In the genomic region with DNA sequence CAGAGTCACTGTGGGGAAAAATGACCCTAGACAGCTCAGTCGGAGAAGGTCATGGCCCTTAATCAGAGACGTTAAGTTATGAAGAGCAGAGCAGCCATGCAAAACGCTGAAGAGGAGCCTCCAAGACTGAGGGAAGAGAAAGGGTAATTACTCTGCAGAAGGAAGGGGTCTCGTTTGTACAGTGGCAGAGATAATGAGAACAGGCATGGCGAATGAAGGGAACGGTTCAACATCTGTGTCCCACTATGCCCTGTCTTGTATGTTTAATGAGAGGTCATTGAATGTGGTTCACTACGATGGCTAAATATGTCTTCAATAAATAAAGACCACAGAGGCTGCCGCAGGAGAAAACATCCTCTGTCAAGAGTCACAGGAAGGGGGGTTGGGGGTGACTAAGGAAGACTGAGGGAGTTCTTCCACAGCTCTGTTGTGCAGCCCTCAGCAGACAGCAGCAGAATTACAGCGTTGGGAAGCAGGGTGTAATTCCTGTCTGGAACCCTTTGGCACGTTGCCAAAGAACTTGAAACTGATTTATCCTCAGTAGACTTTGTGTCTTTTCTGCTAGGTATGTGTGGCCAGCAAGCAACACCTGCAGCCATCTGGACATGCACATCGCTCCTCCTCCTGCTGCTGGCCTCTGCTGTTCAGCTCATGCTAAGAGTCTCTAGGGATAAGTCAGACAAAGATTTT, we compare ENCODE assay signal across 9 mouse cellular contexts.
DNase-seq lines count a peak whose midpoint lies in the region; ATAC-seq and TF ChIP-seq lines count a peak whose summit lies in the region.
"Had no signal": no experiment of that assay in that cellular context is flagged by ENCODE, and none has a peak within 500 bp of the region (broad histone marks: within the 10 kb centered on the region; RNA-seq: fewer than 3 reads in every experiment).

No protein-coding gene starts in this region.

- no peak for TF ChIP-seq CTCF in forebrain, postnatal 0 days (IDR thresholded peaks at IDR 0.05; ENCODE audit: low read depth)

- no peaks in the 10 kb centered on the region for H3K4me1 ChIP-seq in hindbrain, embryonic 11.5 days (replicated peaks; ENCODE audit: control insufficient read depth, insufficient read depth, low read length)
- H3K4me1 ChIP-seq in hindbrain, embryonic 10.5 days (replicated peaks) = peaks cover 12% of the 10 kb centered on the region
- no peaks in the 10 kb centered on the region for H3K4me1 ChIP-seq in forebrain, postnatal 0 days (ENCODE audit: insufficient read depth)
- peaks cover 9% of the 10 kb centered on the region for H3K4me1 ChIP-seq in neural tube, embryonic 12.5 days

- no peaks in the 10 kb centered on the region for H3K36me3 ChIP-seq in hindbrain, embryonic 11.5 days (ENCODE audit: control insufficient read depth, insufficient read depth, low read length)
- H3K36me3 ChIP-seq in hindbrain, embryonic 10.5 days = no peaks in the 10 kb centered on the region
- H3K36me3 ChIP-seq in forebrain, postnatal 0 days (ENCODE audit: insufficient read depth) = no peaks in the 10 kb centered on the region
- H3K36me3 ChIP-seq in neural tube, embryonic 12.5 days = no peaks in the 10 kb centered on the region

- H3K9ac ChIP-seq in hindbrain, embryonic 11.5 days (ENCODE audit: low read depth, low read length) = no peak overlapping the region
- no peak overlapping the region for H3K9ac ChIP-seq in forebrain, postnatal 0 days
- H3K9ac ChIP-seq in neural tube, embryonic 12.5 days = no peak overlapping the region

- WGBS in hindbrain, embryonic 11.5 days = 52% methylated on average over 11 of the region's 11 CpGs
- 66% methylated on average over 11 of the region's 11 CpGs for WGBS in hindbrain, embryonic 10.5 days
- WGBS in forebrain, postnatal 0 days = 55% methylated on average over 11 of the region's 11 CpGs
- WGBS in neural tube, embryonic 12.5 days = 52% methylated on average over 11 of the region's 11 CpGs

- no peak overlapping the region for H3K4me3 ChIP-seq in hindbrain, embryonic 11.5 days (ENCODE audit: low read depth, low read length)
- H3K4me3 ChIP-seq in hindbrain, embryonic 10.5 days = no peak overlapping the region
- no peak overlapping the region for H3K4me3 ChIP-seq in forebrain, postnatal 0 days (ENCODE audit: low read depth, low read length)
- H3K4me3 ChIP-seq in neural tube, embryonic 12.5 days = no peak overlapping the region

- H3K4me2 ChIP-seq in hindbrain, embryonic 11.5 days (replicated peaks; ENCODE audit: low read depth, low read length) = no peak overlapping the region
- H3K4me2 ChIP-seq in forebrain, postnatal 0 days (ENCODE audit: low read depth) = no peak overlapping the region
- no peak overlapping the region for H3K4me2 ChIP-seq in neural tube, embryonic 12.5 days (replicated peaks)

- peak; percentile 85 for ATAC-seq in hindbrain, embryonic 11.5 days (ENCODE audit: low FRiP score)
- no peak for ATAC-seq in forebrain, postnatal 0 days
- peak; percentile 72 for ATAC-seq in neural tube, embryonic 12.5 days (ENCODE audit: low FRiP score, low read depth)

- DNase-seq in hindbrain, embryonic 11.5 days (ENCODE audit: low spot score) = peak; percentile 19
- DNase-seq in hindbrain, embryonic 10.5 days (ENCODE audit: low spot score) = no peak
- DNase-seq in forebrain, postnatal 0 days = peak; percentile 16
- DNase-seq in kidney, postnatal 10 days = peak; percentile 44
- DNase-seq in cerebellum, postnatal 4 days (ENCODE audit: low spot score in 2 of 2) = no peak
- DNase-seq in frontal cortex, postnatal 36 days (ENCODE audit: low spot score in 2 of 2) = no peak
- no peak for DNase-seq in cerebellum, adult 11 months

- H3K9me3 ChIP-seq in hindbrain, embryonic 11.5 days (ENCODE audit: control insufficient read depth, low read length) = no peaks in the 10 kb centered on the region
- H3K9me3 ChIP-seq in hindbrain, embryonic 10.5 days = no peaks in the 10 kb centered on the region
- no peaks in the 10 kb centered on the region for H3K9me3 ChIP-seq in forebrain, postnatal 0 days (ENCODE audit: low read length)
- H3K9me3 ChIP-seq in neural tube, embryonic 12.5 days = no peaks in the 10 kb centered on the region

- H3K27ac ChIP-seq in hindbrain, embryonic 11.5 days (ENCODE audit: low read depth, low read length) = no peak overlapping the region
- no peak overlapping the region for H3K27ac ChIP-seq in hindbrain, embryonic 10.5 days
- H3K27ac ChIP-seq in forebrain, postnatal 0 days (ENCODE audit: low read depth, low read length) = no peak overlapping the region
- H3K27ac ChIP-seq in neural tube, embryonic 12.5 days = no peak overlapping the region
- H3K27ac ChIP-seq: macrophage had no signal

- no peaks in the 10 kb centered on the region for H3K27me3 ChIP-seq in hindbrain, embryonic 11.5 days (ENCODE audit: control insufficient read depth, insufficient read depth, low read length)
- no peaks in the 10 kb centered on the region for H3K27me3 ChIP-seq in hindbrain, embryonic 10.5 days (ENCODE audit: insufficient read depth, poor library complexity, severe bottlenecking)
- no peaks in the 10 kb centered on the region for H3K27me3 ChIP-seq in forebrain, postnatal 0 days (ENCODE audit: insufficient read depth, low read length)
- no peaks in the 10 kb centered on the region for H3K27me3 ChIP-seq in neural tube, embryonic 12.5 days (replicated peaks)

Comparison
In these comparisons a context has a peak if more than half of its experiments do, and no peak if none do; other contexts are left out.
1. DNase-seq: peak in hindbrain, embryonic 11.5 days (single experiment), forebrain, postnatal 0 days (single experiment) and kidney, postnatal 10 days (single experiment); none in hindbrain, embryonic 10.5 days (single experiment), cerebellum, postnatal 4 days (0 of 2), frontal cortex, postnatal 36 days (0 of 2) and cerebellum, adult 11 months (single experiment).